In the genomic region with DNA sequence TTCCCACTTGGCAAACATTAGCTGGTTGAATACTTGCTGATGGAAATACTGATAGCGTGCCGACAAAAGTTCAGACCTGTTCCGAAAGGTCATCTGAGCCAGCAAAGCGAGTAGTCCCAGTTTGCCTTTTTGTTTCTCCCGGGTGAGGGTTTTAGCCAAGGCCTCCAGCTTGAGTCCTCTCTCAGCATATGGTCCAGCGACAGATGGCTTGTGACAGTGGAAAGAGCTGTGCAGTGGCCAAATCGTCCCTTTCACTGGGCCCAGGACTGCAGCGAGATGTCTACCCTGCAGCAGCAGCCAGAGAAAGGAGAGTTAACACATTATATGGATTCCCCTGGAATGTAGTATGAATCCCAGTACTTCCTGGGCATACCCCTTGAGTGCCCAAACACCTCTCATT, we compare ENCODE assay signal across 28 mouse cellular contexts.
A peak's percentile ranks its signal among the peaks of the same experiment; 100 is the strongest.
DNase-seq lines count a peak whose midpoint lies in the region; ATAC-seq and TF ChIP-seq lines count a peak whose summit lies in the region.
"Had no signal": no experiment of that assay in that cellular context is flagged by ENCODE, and none has a peak within 500 bp of the region (broad histone marks: within the 10 kb centered on the region; RNA-seq: fewer than 3 reads in every experiment).

No protein-coding gene starts in this region.

- no peaks in the 10 kb centered on the region for H3K27me3 ChIP-seq in midbrain, postnatal 0 days (ENCODE audit: insufficient read depth, low read length)
- peaks cover 7% of the 10 kb centered on the region for H3K27me3 ChIP-seq in midbrain, embryonic 14.5 days (ENCODE audit: control insufficient read depth, insufficient read depth, low read length)
- no peaks in the 10 kb centered on the region for H3K27me3 ChIP-seq in cerebellum, adult 2 months (ENCODE audit: control insufficient read depth, insufficient read depth, low read length)
- H3K27me3 ChIP-seq in heart, embryonic 10.5 days (ENCODE audit: insufficient read depth, poor library complexity, severe bottlenecking) = no peaks in the 10 kb centered on the region
- H3K27me3 ChIP-seq: kidney, embryonic 15.5 days; liver, embryonic 15.5 days; lung, embryonic 15.5 days; megakaryocyte, embryonic 14.5 days; Patski; stomach, embryonic 15.5 days had no signal

- TF ChIP-seq POLR2A in cerebellum, adult 2 months (IDR thresholded peaks at IDR 0.05; ENCODE audit: borderline replicate concordance, insufficient read depth, low read length) = no peak

- WGBS in midbrain, postnatal 0 days = 95% methylated on average over 8 of the region's 8 CpGs
- WGBS in midbrain, embryonic 14.5 days = 91% methylated on average over 8 of the region's 8 CpGs
- 18% methylated on average over 8 of the region's 8 CpGs for WGBS in cerebellum, adult 2 months
- WGBS in heart, embryonic 10.5 days = 81% methylated on average over 8 of the region's 8 CpGs

- no peaks in the 10 kb centered on the region for H3K9me3 ChIP-seq in midbrain, postnatal 0 days (ENCODE audit: low read length)
- H3K9me3 ChIP-seq in midbrain, embryonic 14.5 days (ENCODE audit: control insufficient read depth, low read length) = no peaks in the 10 kb centered on the region
- H3K9me3 ChIP-seq in heart, embryonic 10.5 days = no peaks in the 10 kb centered on the region
- H3K9me3 ChIP-seq: forebrain, embryonic 12.5 days; kidney, embryonic 15.5 days; limb, embryonic 15.5 days; liver, embryonic 15.5 days; lung, embryonic 15.5 days; midbrain, embryonic 15.5 days; neural tube, embryonic 13.5 days; stomach, embryonic 15.5 days had no signal

- H3K4me3 ChIP-seq in midbrain, postnatal 0 days (ENCODE audit: low read depth, low read length) = no peak overlapping the region
- H3K4me3 ChIP-seq in midbrain, embryonic 14.5 days (replicated peaks; ENCODE audit: low read depth, low read length) = no peak overlapping the region
- H3K4me3 ChIP-seq in cerebellum, adult 2 months (replicated peaks; ENCODE audit: insufficient read depth, low read depth, low read length) = no peak overlapping the region
- no peak overlapping the region for H3K4me3 ChIP-seq in heart, embryonic 10.5 days
- H3K4me3 ChIP-seq: forebrain, embryonic 12.5 days; gastrocnemius, adult 2 months; kidney, embryonic 15.5 days; limb, embryonic 15.5 days; liver, embryonic 15.5 days; lung, embryonic 15.5 days; megakaryocyte, embryonic 14.5 days; midbrain, embryonic 15.5 days; myocyte; neural tube, embryonic 13.5 days; stomach, embryonic 15.5 days had no signal

- ATAC-seq in midbrain, postnatal 0 days (ENCODE audit: low FRiP score) = no peak
- ATAC-seq in midbrain, embryonic 14.5 days (ENCODE audit: low FRiP score, low TSS enrichment) = no peak
- peak; percentile 84 for ATAC-seq in cerebellum, adult (ENCODE audit: insufficient number of reproducible peaks, low FRiP score, low TSS enrichment)
- ATAC-seq: midbrain, embryonic 15.5 days; Patski had no signal

- intact Hi-C loops in gastrocnemius, postnatal 14 days (cut with DNase I; ENCODE audit: low total_unique reads) = no loop called here

- peak; percentile 67 for DNase-seq in midbrain, postnatal 0 days (ENCODE audit: low spot score)
- no peak for DNase-seq in midbrain, embryonic 14.5 days
- peak; percentile 86 to 92 for DNase-seq in cerebellum, adult 2 months
- DNase-seq in cerebellum, postnatal 25 days = peak; percentile 87 to 90
- DNase-seq in gastrocnemius, postnatal 14 days = no peak
- no peak for DNase-seq in heart, embryonic 10.5 days (ENCODE audit: low spot score)
- DNase-seq: adrenal gland, adult 2 months; B cell, adult 2 months; gastrocnemius, adult 2 months; heart, postnatal 4 days; kidney, adult 11 months; kidney, postnatal 36 days; lung, postnatal 36 days; thymus, adult 18-20 months; thymus, postnatal 36 days had no signal

- no peak overlapping the region for H3K27ac ChIP-seq in midbrain, postnatal 0 days (ENCODE audit: low read depth, low read length)
- H3K27ac ChIP-seq in midbrain, embryonic 14.5 days (replicated peaks; ENCODE audit: low read depth, low read length) = no peak overlapping the region
- H3K27ac ChIP-seq in cerebellum, adult 2 months (ENCODE audit: insufficient read depth, low read length) = no peak overlapping the region; the same call in 1 of the 2 replicates
- no peak overlapping the region for H3K27ac ChIP-seq in heart, embryonic 10.5 days
- H3K27ac ChIP-seq: forebrain, embryonic 12.5 days; gastrocnemius, adult 2 months; kidney, embryonic 15.5 days; limb, embryonic 15.5 days; liver, embryonic 15.5 days; lung, embryonic 15.5 days; midbrain, embryonic 15.5 days; stomach, embryonic 15.5 days had no signal

- no peaks in the 10 kb centered on the region for H3K4me1 ChIP-seq in midbrain, postnatal 0 days (ENCODE audit: insufficient read depth, low read length)
- no peaks in the 10 kb centered on the region for H3K4me1 ChIP-seq in midbrain, embryonic 14.5 days (ENCODE audit: control insufficient read depth, insufficient read depth, low read length)
- peaks cover 32% of the 10 kb centered on the region for H3K4me1 ChIP-seq in cerebellum, adult 2 months (ENCODE audit: control insufficient read depth, insufficient read depth, low read length)
- peaks cover 33% of the 10 kb centered on the region for H3K4me1 ChIP-seq in heart, embryonic 10.5 days
- H3K4me1 ChIP-seq: forebrain, embryonic 12.5 days; liver, embryonic 15.5 days; megakaryocyte, embryonic 14.5 days; midbrain, embryonic 15.5 days; stomach, embryonic 15.5 days had no signal

- no peak overlapping the region for H3K4me2 ChIP-seq in midbrain, postnatal 0 days (ENCODE audit: low read depth, low read length, poor library complexity, severe bottlenecking)
- H3K4me2 ChIP-seq in midbrain, embryonic 14.5 days (ENCODE audit: low read length) = no peak overlapping the region
- H3K4me2 ChIP-seq: forebrain, embryonic 12.5 days; kidney, embryonic 15.5 days; limb, embryonic 15.5 days; liver, embryonic 15.5 days; lung, embryonic 15.5 days; midbrain, embryonic 15.5 days; neural tube, embryonic 13.5 days; stomach, embryonic 15.5 days had no signal

- TF ChIP-seq CTCF in midbrain, postnatal 0 days (IDR thresholded peaks at IDR 0.05) = no peak
- TF ChIP-seq CTCF in cerebellum, adult 2 months (IDR thresholded peaks at IDR 0.05; ENCODE audit: borderline replicate concordance, insufficient read depth, low read depth, low read length) = no peak

- H3K36me3 ChIP-seq in midbrain, postnatal 0 days (ENCODE audit: insufficient read depth, low read length) = no peaks in the 10 kb centered on the region
- no peaks in the 10 kb centered on the region for H3K36me3 ChIP-seq in midbrain, embryonic 14.5 days (ENCODE audit: control insufficient read depth, insufficient read depth, low read length)
- no peaks in the 10 kb centered on the region for H3K36me3 ChIP-seq in heart, embryonic 10.5 days
- H3K36me3 ChIP-seq: forebrain, embryonic 12.5 days; G1E; kidney, embryonic 15.5 days; limb, embryonic 15.5 days; liver, embryonic 15.5 days; lung, embryonic 15.5 days; midbrain, embryonic 15.5 days; neural tube, embryonic 13.5 days; stomach, embryonic 15.5 days had no signal

- H3K9ac ChIP-seq in midbrain, postnatal 0 days (replicated peaks; ENCODE audit: low read length, poor library complexity, severe bottlenecking) = no peak overlapping the region
- no peak overlapping the region for H3K9ac ChIP-seq in midbrain, embryonic 14.5 days (replicated peaks; ENCODE audit: low read length)
- H3K9ac ChIP-seq: forebrain, embryonic 12.5 days; kidney, embryonic 15.5 days; limb, embryonic 15.5 days; liver, embryonic 15.5 days; lung, embryonic 15.5 days; midbrain, embryonic 15.5 days; neural tube, embryonic 13.5 days; stomach, embryonic 15.5 days had no signal

Comparison
In these comparisons a context has a peak if more than half of its experiments do, and no peak if none do; other contexts are left out.
1. DNase-seq: peak in midbrain, postnatal 0 days (single experiment), cerebellum, adult 2 months (2 of 2) and cerebellum, postnatal 25 days (2 of 2); none in midbrain, embryonic 14.5 days (single experiment), gastrocnemius, postnatal 14 days (single experiment) and heart, embryonic 10.5 days (single experiment).